Mouse (Mus musculus) heart, postnatal 0 days (tissue): Measurements from ENCODE around the gene Armh3.

Experiments
- CTCF ChIP-seq: IDR thresholded peaks from 2 replicates; pipeline ENCODE4 v1.5.1; 2016; ENCODE audit warnings: antibody characterized with exemption, control low read depth, low read depth
- EP300 ChIP-seq: IDR thresholded peaks from 2 replicates; pipeline ENCODE4 v1.6.1; 2016; ENCODE audit warnings: antibody characterized with exemption, low read depth

GRCm38 (mm10) chr19:46026567-46026966 is 28.3 kb upstream of the Armh3 start:
- TF ChIP-seq CTCF (no peak), EP300 (no peak)
